In genomic region chr17:85506206-85507088, GRCm38 (mm10) we compare ENCODE assay signal across 27 mouse cellular contexts.
DNase-seq lines count a peak whose midpoint lies in the region; ATAC-seq lines count a peak whose summit lies in the region.
"Had no signal": no experiment of that assay in that cellular context is flagged by ENCODE, and none has a peak within 500 bp of the region (broad histone marks: within the 10 kb centered on the region; RNA-seq: fewer than 3 reads in every experiment).

No protein-coding gene starts in this region.

- 82% methylated on average over 15 of the region's 15 CpGs for WGBS in embryonic facial prominence, embryonic 11.5 days
- 81% methylated on average over 15 of the region's 15 CpGs for WGBS in embryonic facial prominence, embryonic 10.5 days
- WGBS in heart, embryonic 10.5 days, result 79% methylated on average over 15 of the region's 15 CpGs
- WGBS in midbrain, embryonic 13.5 days, result 59% methylated on average over 15 of the region's 15 CpGs

- no peaks in the 10 kb centered on the region for H3K4me1 ChIP-seq in embryonic facial prominence, embryonic 11.5 days (ENCODE audit: control insufficient read depth, insufficient read depth, low read length)
- H3K4me1 ChIP-seq in embryonic facial prominence, embryonic 10.5 days, result peaks cover 11% of the 10 kb centered on the region
- H3K4me1 ChIP-seq in heart, embryonic 10.5 days, result no peaks in the 10 kb centered on the region
- H3K4me1 ChIP-seq in midbrain, embryonic 13.5 days (replicated peaks), result peaks cover 11% of the 10 kb centered on the region; the same call in 1 of the 2 replicates
- H3K4me1 ChIP-seq: hindbrain, embryonic 12.5 days; limb, embryonic 15.5 days; megakaryocyte, embryonic 14.5 days; neural tube, embryonic 12.5 days had no signal

- intact Hi-C loops in heart, postnatal 36 days (cut with DNase I), result no loop called here

- ATAC-seq in embryonic facial prominence, embryonic 11.5 days (replicated peaks; ENCODE audit: insufficient number of reproducible peaks, low FRiP score, low TSS enrichment, low read depth), result 0 out of 2 replicates have a peak, but pooled peaks have one; percentile 44
- ATAC-seq in midbrain, embryonic 13.5 days, result peak; percentile 65; the same call in 1 of the 2 replicates
- ATAC-seq: inflammation-experienced regulatory T-cells, adult 6 months had no signal

- no peak overlapping the region for H3K4me2 ChIP-seq in embryonic facial prominence, embryonic 11.5 days (ENCODE audit: low read depth, low read length)
- H3K4me2 ChIP-seq in midbrain, embryonic 13.5 days (replicated peaks), result no peak overlapping the region
- H3K4me2 ChIP-seq: embryonic facial prominence, embryonic 12.5 days; heart, embryonic 11.5 days; hindbrain, embryonic 12.5 days; limb, embryonic 15.5 days; lung, embryonic 14.5 days; neural tube, embryonic 12.5 days had no signal

- no peaks in the 10 kb centered on the region for H3K9me3 ChIP-seq in embryonic facial prominence, embryonic 11.5 days (replicated peaks; ENCODE audit: control insufficient read depth, low read length)
- no peaks in the 10 kb centered on the region for H3K9me3 ChIP-seq in embryonic facial prominence, embryonic 10.5 days
- H3K9me3 ChIP-seq in heart, embryonic 10.5 days, result no peaks in the 10 kb centered on the region
- H3K9me3 ChIP-seq in midbrain, embryonic 13.5 days, result peaks cover 6% of the 10 kb centered on the region; the same call in 1 of the 2 replicates
- H3K9me3 ChIP-seq: embryonic facial prominence, embryonic 12.5 days; limb, embryonic 15.5 days; neural tube, embryonic 12.5 days had no signal

- H3K4me3 ChIP-seq in embryonic facial prominence, embryonic 11.5 days (ENCODE audit: low read depth, low read length), result no peak overlapping the region
- H3K4me3 ChIP-seq in embryonic facial prominence, embryonic 10.5 days, result no peak overlapping the region
- H3K4me3 ChIP-seq in heart, embryonic 10.5 days, result no peak overlapping the region
- no peak overlapping the region for H3K4me3 ChIP-seq in midbrain, embryonic 13.5 days (replicated peaks)
- H3K4me3 ChIP-seq: embryonic facial prominence, embryonic 12.5 days; hindbrain, embryonic 12.5 days; limb, embryonic 15.5 days; megakaryocyte, embryonic 14.5 days; neural tube, embryonic 12.5 days had no signal

- H3K27ac ChIP-seq in embryonic facial prominence, embryonic 11.5 days (replicated peaks; ENCODE audit: low read depth, low read length), result no peak overlapping the region
- H3K27ac ChIP-seq in embryonic facial prominence, embryonic 10.5 days (replicated peaks), result no peak overlapping the region
- H3K27ac ChIP-seq in heart, embryonic 10.5 days, result no peak overlapping the region
- no peak overlapping the region for H3K27ac ChIP-seq in midbrain, embryonic 13.5 days
- H3K27ac ChIP-seq: embryonic facial prominence, embryonic 12.5 days; hindbrain, embryonic 12.5 days; kidney, postnatal 0 days; limb, embryonic 15.5 days; liver, embryonic 14.5 days; neural tube, embryonic 12.5 days had no signal

- no peaks in the 10 kb centered on the region for H3K36me3 ChIP-seq in embryonic facial prominence, embryonic 11.5 days (replicated peaks; ENCODE audit: control insufficient read depth, insufficient read depth, low read depth, low read length)
- H3K36me3 ChIP-seq in embryonic facial prominence, embryonic 10.5 days (replicated peaks), result no peaks in the 10 kb centered on the region
- no peaks in the 10 kb centered on the region for H3K36me3 ChIP-seq in heart, embryonic 10.5 days
- no peaks in the 10 kb centered on the region for H3K36me3 ChIP-seq in midbrain, embryonic 13.5 days
- H3K36me3 ChIP-seq: embryonic facial prominence, embryonic 12.5 days; hindbrain, embryonic 12.5 days; limb, embryonic 15.5 days; neural tube, embryonic 12.5 days had no signal

- no peak for DNase-seq in embryonic facial prominence, embryonic 11.5 days (ENCODE audit: low spot score)
- no peak for DNase-seq in embryonic facial prominence, embryonic 10.5 days (ENCODE audit: low spot score)
- DNase-seq in heart, embryonic 10.5 days (ENCODE audit: low spot score), result peak; percentile 54
- DNase-seq in heart, postnatal 36 days, result no peak
- peak; percentile 82 for DNase-seq in retina, postnatal 1 day
- no peak for DNase-seq in cerebellum, adult 11-12 months
- DNase-seq: adrenal gland, postnatal 14 days; cerebellum, adult 11 months; cerebellum, postnatal 10 days; gastrocnemius, postnatal 36 days; heart, postnatal 10 days; kidney, adult 2 months; left cerebral cortex, postnatal 4 days; lung, embryonic 14.5 days; lung, postnatal 36 days; right cerebral cortex, postnatal 4 days; thymus, postnatal 25 days had no signal

- no peak overlapping the region for H3K9ac ChIP-seq in embryonic facial prominence, embryonic 11.5 days (replicated peaks; ENCODE audit: low read length)
- no peak overlapping the region for H3K9ac ChIP-seq in midbrain, embryonic 13.5 days (replicated peaks)
- H3K9ac ChIP-seq: embryonic facial prominence, embryonic 12.5 days; hindbrain, embryonic 12.5 days; limb, embryonic 15.5 days; liver, embryonic 14.5 days; lung, embryonic 14.5 days; neural tube, embryonic 12.5 days had no signal

- H3K27me3 ChIP-seq in embryonic facial prominence, embryonic 11.5 days (ENCODE audit: control insufficient read depth, insufficient read depth, low read length), result no peaks in the 10 kb centered on the region
- no peaks in the 10 kb centered on the region for H3K27me3 ChIP-seq in embryonic facial prominence, embryonic 10.5 days (replicated peaks; ENCODE audit: low read depth, poor library complexity, severe bottlenecking)
- peaks cover 6% of the 10 kb centered on the region; the same call in 1 of the 2 replicates for H3K27me3 ChIP-seq in heart, embryonic 10.5 days (ENCODE audit: insufficient read depth, poor library complexity, severe bottlenecking)
- H3K27me3 ChIP-seq in midbrain, embryonic 13.5 days, result 0 out of 2 replicates have a peak, but pooled peaks cover 11% of the 10 kb centered on the region
- H3K27me3 ChIP-seq: embryonic facial prominence, embryonic 12.5 days; hindbrain, embryonic 12.5 days; limb, embryonic 15.5 days; megakaryocyte, embryonic 14.5 days; neural tube, embryonic 12.5 days had no signal

Comparison
In these comparisons a context has a peak if more than half of its experiments do, and no peak if none do; other contexts are left out.
1. DNase-seq: peak in heart, embryonic 10.5 days (single experiment) and retina, postnatal 1 day (single experiment); none in embryonic facial prominence, embryonic 11.5 days (single experiment), embryonic facial prominence, embryonic 10.5 days (single experiment), heart, postnatal 36 days (0 of 2) and cerebellum, adult 11-12 months (single experiment).